Mouse (Mus musculus) cerebellum, adult 2 months (tissue): ENCODE results near the gene Gzf1.

ENCODE experiments used
- CTCF ChIP-seq: fragments of 200-500 bp; IDR thresholded peaks from 2 replicates; pipeline ENCODE4 v1.5.1; 2011; ENCODE audit warnings: low read depth, mild to moderate bottlenecking, control low read depth, low read length, moderate library complexity, borderline replicate concordance; ENCODE audit not compliant: insufficient read depth
- POLR2A ChIP-seq: fragments of 200-500 bp; IDR thresholded peaks from 2 replicates; pipeline ENCODE4 v1.6.1; 2011; ENCODE audit warnings: low read length, control low read depth, borderline replicate concordance; ENCODE audit not compliant: insufficient read depth

GRCm38 (mm10) chr2:148677801-148678200, 3.0 kb upstream of the Gzf1 start:
- TF ChIP-seq POLR2A (no peak), CTCF (no peak)
